Mouse (Mus musculus) E14TG2a.4 (cell line): ENCODE measurements around the gene Kdm2a.

Source experiments
- H3K27me3 ChIP-seq: 2 replicates; pipeline ENCODE4 v1.6.1; 2014; ENCODE audit warnings: low read length, control low read depth; ENCODE audit not compliant: insufficient read depth
- H3K36me3 ChIP-seq: 2 replicates; pipeline ENCODE4 v1.6.1; 2014; ENCODE audit warnings: low read length, control low read depth; ENCODE audit not compliant: insufficient read depth
- H3K4me1 ChIP-seq: replicated peaks from 2 replicates; pipeline ENCODE4 v1.6.1; 2014; ENCODE audit warnings: low read depth, low read length, control low read depth
- H3K4me3 ChIP-seq: replicated peaks from 2 replicates; pipeline ENCODE4 v1.5.1; 2014; ENCODE audit warnings: mild to moderate bottlenecking, low read length
- H3K9me3 ChIP-seq: 2 replicates; pipeline ENCODE4 v1.6.1; 2014; ENCODE audit warnings: low read length, control low read depth
- CTCF ChIP-seq: conservative IDR thresholded peaks from 2 replicates; pipeline ENCODE4 v1.5.1; 2014; ENCODE audit warnings: low read length
- NANOG ChIP-seq: IDR thresholded peaks from 2 replicates; pipeline ENCODE4 v1.6.1; 2014; ENCODE audit warnings: borderline replicate concordance, low read length, mixed read lengths
- POU5F1 ChIP-seq: IDR thresholded peaks from 2 replicates; pipeline ENCODE4 v1.6.1; 2014; ENCODE audit warnings: low read length, borderline replicate concordance

The Kdm2a gene

GRCm38 (mm10) chr19:4295391-4295790 lies 102.7 kb downstream of the Kdm2a start:
- H3K27me3 ChIP-seq, result no peaks in the 10 kb centered on the region
- peaks cover 52% of the 10 kb centered on the region for H3K36me3 ChIP-seq
- H3K9me3 ChIP-seq, result no peaks in the 10 kb centered on the region
- TF ChIP-seq POU5F1 (no peak), CTCF (no peak), NANOG (no peak)
- peak overlapping the region; percentile 77; the same call in 1 of the 2 replicates for H3K4me3 ChIP-seq
- H3K4me1 ChIP-seq, result peaks cover 87% of the 10 kb centered on the region

DNA sequence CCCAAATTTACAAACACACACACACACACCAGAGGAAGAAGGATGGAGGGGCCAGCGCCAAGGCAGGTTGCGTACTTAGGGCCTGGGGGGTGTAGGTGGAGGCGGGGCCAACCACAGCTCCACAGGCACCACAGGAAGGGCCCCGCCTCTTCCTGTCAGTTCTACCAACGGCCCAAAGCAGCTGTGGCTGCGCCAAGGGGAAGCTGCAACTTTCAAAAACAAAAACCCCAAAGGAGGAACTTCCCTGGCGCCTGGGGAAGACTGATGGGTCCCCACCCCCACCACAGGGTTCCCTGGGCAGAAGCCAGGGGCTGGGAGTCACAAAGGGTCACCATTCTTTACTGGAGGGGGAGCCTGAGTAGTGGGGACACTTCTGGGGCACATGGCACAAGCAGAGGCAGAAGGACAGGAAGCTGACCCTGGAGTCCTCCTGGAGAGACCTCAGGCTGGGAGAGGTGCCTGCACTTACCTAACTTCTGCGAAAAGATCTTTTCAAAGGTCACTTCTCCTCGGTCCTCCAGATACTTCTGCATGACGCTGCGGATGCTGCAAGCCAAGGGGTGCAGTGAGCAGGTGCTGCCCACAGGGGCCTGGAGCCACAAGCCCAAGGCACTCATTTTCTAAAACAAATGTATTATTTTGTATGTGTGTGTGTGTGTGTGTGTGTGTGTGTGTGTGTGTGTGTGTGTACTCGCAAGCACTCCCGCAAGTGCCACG lies 103.5 kb downstream of the Kdm2a start:
- Histone ChIP-seq H3K4me3 (peak overlapping the region; percentile 77), H3K4me1 (peaks cover 87% of the 10 kb centered on the region), H3K9me3 (no peaks in the 10 kb centered on the region), H3K27me3 (no peaks in the 10 kb centered on the region), H3K36me3 (peaks cover 60% of the 10 kb centered on the region)
- TF ChIP-seq POU5F1 (no peak), NANOG (no peak), CTCF (no peak)

DNA sequence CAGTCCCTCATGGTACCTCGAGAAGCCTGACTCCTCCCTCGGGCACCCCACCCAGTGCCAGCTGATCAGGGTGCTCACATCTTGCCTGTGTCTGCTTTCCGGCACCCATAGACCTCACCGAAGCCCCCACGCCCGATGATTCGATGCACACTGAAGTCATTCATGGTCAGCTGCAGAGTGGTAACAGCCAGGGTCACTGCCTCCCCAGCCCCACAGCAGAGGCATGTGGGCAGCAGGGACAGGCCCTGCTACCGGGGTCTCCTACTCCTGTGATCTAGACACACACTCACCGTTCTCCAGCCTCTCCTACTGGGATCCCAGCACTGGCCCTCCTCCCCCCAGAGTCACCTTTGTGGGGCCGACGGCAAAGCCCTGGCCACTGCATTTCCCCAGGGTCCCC lies 106.9 kb downstream of the Kdm2a start:
- H3K27me3 ChIP-seq, result no peaks in the 10 kb centered on the region
- H3K4me1 ChIP-seq, result peaks cover 79% of the 10 kb centered on the region
- TF ChIP-seq CTCF, result no peak
- TF ChIP-seq POU5F1, result no peak
- TF ChIP-seq NANOG, result no peak
- peaks cover 78% of the 10 kb centered on the region for H3K36me3 ChIP-seq
- H3K9me3 ChIP-seq, result no peaks in the 10 kb centered on the region
- H3K4me3 ChIP-seq, result no peak overlapping the region

GRCm38 (mm10) chr19:4290749-4291148 lies 107.3 kb downstream of the Kdm2a start:
- Histone ChIP-seq H3K9me3 (no peaks in the 10 kb centered on the region), H3K27me3 (no peaks in the 10 kb centered on the region), H3K4me1 (peaks cover 79% of the 10 kb centered on the region), H3K36me3 (peaks cover 79% of the 10 kb centered on the region), H3K4me3 (no peak overlapping the region)
- TF ChIP-seq NANOG (no peak), CTCF (no peak), POU5F1 (no peak)

GRCm38 (mm10) chr19:4283653-4284052 lies 114.4 kb downstream of the Kdm2a start:
- peaks cover 15% of the 10 kb centered on the region for H3K27me3 ChIP-seq
- H3K4me1 ChIP-seq, result peaks cover 57% of the 10 kb centered on the region
- peaks cover 44% of the 10 kb centered on the region for H3K36me3 ChIP-seq
- peak overlapping the region; percentile 83 for H3K4me3 ChIP-seq
- H3K9me3 ChIP-seq, result no peaks in the 10 kb centered on the region
- TF ChIP-seq NANOG (no peak), CTCF (no peak), POU5F1 (no peak)

GRCm38 (mm10) chr19:4282898-4283553 lies 115.1 kb downstream of the Kdm2a start, which contains the start of gene Ankrd13d:
TSS of gene Ankrd13d (minus strand) at chr19:4283137.
- peak; percentile 72 for TF ChIP-seq CTCF
- TF ChIP-seq NANOG, result no peak
- no peaks in the 10 kb centered on the region for H3K9me3 ChIP-seq
- peaks cover 37% of the 10 kb centered on the region for H3K36me3 ChIP-seq
- peak within 1 kb of the TSS; percentile 83 for H3K4me3 ChIP-seq
- peaks cover 57% of the 10 kb centered on the region for H3K4me1 ChIP-seq
- H3K27me3 ChIP-seq, result peaks cover 15% of the 10 kb centered on the region

GRCm38 (mm10) chr19:4280425-4280824 lies 117.7 kb downstream of the Kdm2a start:
- Histone ChIP-seq H3K4me1 (peaks cover 32% of the 10 kb centered on the region), H3K9me3 (no peaks in the 10 kb centered on the region), H3K4me3 (no peak overlapping the region), H3K27me3 (peaks cover 15% of the 10 kb centered on the region), H3K36me3 (peaks cover 11% of the 10 kb centered on the region)
- no peak for TF ChIP-seq NANOG
- no peak for TF ChIP-seq POU5F1

GRCm38 (mm10) chr19:4279487-4279886 lies 118.6 kb downstream of the Kdm2a start:
- H3K4me1 ChIP-seq, result peaks cover 24% of the 10 kb centered on the region
- no peaks in the 10 kb centered on the region for H3K9me3 ChIP-seq
- TF ChIP-seq CTCF, result peak; percentile 82
- no peak for TF ChIP-seq POU5F1
- H3K4me3 ChIP-seq, result no peak overlapping the region
- H3K27me3 ChIP-seq, result peaks cover 15% of the 10 kb centered on the region
- H3K36me3 ChIP-seq, result 0 out of 2 replicates have a peak, but pooled peaks cover 8% of the 10 kb centered on the region

DNA sequence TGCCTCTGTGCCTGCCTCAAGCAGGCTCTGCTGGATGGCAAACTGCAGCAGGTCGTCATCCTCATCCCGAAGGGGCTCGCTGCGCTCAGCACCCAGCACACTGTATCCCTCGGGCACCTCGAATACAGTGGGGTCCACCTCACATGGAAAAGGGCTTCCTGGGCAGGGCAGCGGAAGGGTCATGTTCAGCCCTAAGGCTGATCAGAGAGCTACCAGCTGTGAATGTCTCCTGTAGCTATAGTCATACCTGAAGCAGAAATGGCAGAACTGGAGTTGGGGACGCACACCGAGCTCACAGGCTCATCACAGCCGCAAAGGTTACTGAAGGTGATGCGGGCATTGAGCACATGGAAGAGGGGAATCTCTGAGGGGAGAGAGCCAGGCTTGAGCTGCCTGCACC lies 127.1 kb downstream of the Kdm2a start:
- Histone ChIP-seq H3K4me1 (peaks cover 22% of the 10 kb centered on the region), H3K36me3 (peaks cover 12% of the 10 kb centered on the region), H3K9me3 (no peaks in the 10 kb centered on the region), H3K27me3 (peaks cover 38% of the 10 kb centered on the region), H3K4me3 (no peak overlapping the region)
- TF ChIP-seq CTCF (no peak), POU5F1 (no peak), NANOG (no peak)
